Mouse (Mus musculus) hindbrain, embryonic 13.5 days (tissue): ENCODE data around the gene Trim25. TPM values are rescaled to one million over a fixed set of nuclear protein-coding genes. Genes with fewer than 3 reads are reported as not detected.
"Not testable (repeated sequence)": the region's sequence is repeated elsewhere in the genome, so short reads cannot be mapped to it uniquely, and the experiment has no call there.

Experiments
- ATAC-seq: fragments of 200-750 bp; cut with Nextera tagmentation; 2 replicates; pipeline ENCODE4 v1.8.0; 2017; ENCODE audit warnings: moderate TSS enrichment; ENCODE audit not compliant: low FRiP score
- H3K27ac ChIP-seq: fragments of 300-500 bp; sonication (generic); 2 replicates; pipeline ENCODE4 v1.5.1; 2015; ENCODE audit warnings: inconsistent platforms, mild to moderate bottlenecking, moderate library complexity
- H3K27me3 ChIP-seq: fragments of 300-500 bp; sonication (generic); 2 replicates; pipeline ENCODE4 v1.6.1; 2015; ENCODE audit warnings: mild to moderate bottlenecking, inconsistent platforms
- H3K36me3 ChIP-seq: fragments of 300-500 bp; sonication (generic); 2 replicates; pipeline ENCODE4 v1.6.1; 2015; ENCODE audit warnings: mild to moderate bottlenecking, inconsistent platforms
- H3K4me1 ChIP-seq: fragments of 300-500 bp; sonication (generic); replicated peaks from 2 replicates; pipeline ENCODE4 v1.6.1; 2015; ENCODE audit warnings: inconsistent platforms
- H3K4me2 ChIP-seq: fragments of 300-500 bp; sonication (generic); 2 replicates; pipeline ENCODE4 v1.6.1; 2015; ENCODE audit warnings: inconsistent platforms, mild to moderate bottlenecking, moderate library complexity
- H3K4me3 ChIP-seq: fragments of 300-500 bp; sonication (generic); 2 replicates; pipeline ENCODE4 v1.5.1; 2015; ENCODE audit warnings: mild to moderate bottlenecking, inconsistent platforms
- H3K9ac ChIP-seq: fragments of 300-500 bp; sonication (generic); 2 replicates; pipeline ENCODE4 v1.6.1; 2015; ENCODE audit warnings: mild to moderate bottlenecking, inconsistent platforms
- H3K9me3 ChIP-seq: fragments of 300-500 bp; sonication (generic); 2 replicates; pipeline ENCODE4 v1.6.1; 2016; ENCODE audit warnings: inconsistent platforms
- whole genome bisulfite sequencing: fragments of 180-500 bp; shearing (Covaris S2); methylation state at CpG from one replicate; pipeline ENCODE4 v1.1.7; 2015; 5-methylcytosine and 5-hydroxymethylcytosine counted together
- polyA plus RNA-seq: library from polyadenylated mRNA; unstranded; fragments of >200 nt; fragmentation: Nextera tagmentation; extraction: Ambion mirVana; gene quantifications from 2 replicates; pipeline ENCODE4 v1.2.1, GENCODE M21; 2015

Trim25 gene
- polyA plus RNA-seq, 1 experiment from 2014 or later, result 4.6 TPM

DNA sequence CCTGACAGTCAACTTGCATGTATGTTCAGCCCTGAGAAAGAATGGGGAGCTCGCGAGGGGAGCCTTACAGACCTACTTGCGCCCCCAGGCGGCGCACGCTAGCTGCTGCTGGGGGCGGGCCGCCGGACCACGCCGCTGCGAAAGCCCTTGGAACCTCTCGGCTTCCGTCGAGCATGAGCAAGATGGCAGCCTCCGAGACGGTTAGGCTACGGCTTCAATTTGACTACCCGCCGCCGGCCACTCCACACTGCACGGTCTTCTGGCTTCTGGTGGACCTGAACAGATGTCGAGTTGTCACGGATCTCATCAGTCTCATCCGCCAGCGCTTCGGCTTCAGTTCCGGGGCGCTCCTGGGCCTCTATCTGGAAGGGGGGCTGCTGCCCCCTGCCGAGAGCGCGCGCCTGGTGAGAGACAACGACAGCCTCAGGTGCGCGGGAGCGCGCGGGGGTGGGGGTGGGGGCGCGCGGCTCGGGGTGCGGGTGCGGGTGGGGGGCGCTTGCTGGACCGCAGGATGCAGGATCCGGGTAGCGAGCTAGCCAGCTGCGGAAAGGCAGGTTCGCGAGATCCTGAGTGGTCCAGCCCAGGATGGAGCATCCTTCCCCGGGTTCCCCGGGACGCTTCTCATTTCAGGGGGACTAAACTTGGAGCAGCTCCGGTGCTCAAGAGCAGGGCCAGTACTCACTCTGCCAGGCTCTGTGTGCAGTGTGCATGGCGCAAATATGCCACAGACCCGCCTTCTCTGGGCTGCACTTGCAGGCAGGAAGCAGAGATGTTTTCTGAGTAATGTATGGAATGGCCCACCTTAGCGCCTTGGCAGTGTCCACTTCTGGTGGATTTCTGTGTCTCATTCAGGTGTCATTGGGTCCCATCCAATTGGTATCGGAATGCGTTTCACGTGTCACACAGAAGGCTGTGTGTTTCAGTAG lies 25.1 kb upstream of the Trim25 start:
- Histone ChIP-seq H3K27me3 (peaks cover 3% of the 10 kb centered on the region; the same call in 1 of the 2 replicates), H3K27ac (peak overlapping the region; percentile 93), H3K4me2 (peak overlapping the region; percentile 67), H3K9ac (peak overlapping the region; percentile 80), H3K4me3 (peak overlapping the region; percentile 62), H3K36me3 (no peaks in the 10 kb centered on the region), H3K9me3 (no peaks in the 10 kb centered on the region), H3K4me1 (peaks cover 15% of the 10 kb centered on the region)
- 1% methylated on average over 58 of the region's 62 CpGs for WGBS
- ATAC-seq, result peak; percentile 90

DNA sequence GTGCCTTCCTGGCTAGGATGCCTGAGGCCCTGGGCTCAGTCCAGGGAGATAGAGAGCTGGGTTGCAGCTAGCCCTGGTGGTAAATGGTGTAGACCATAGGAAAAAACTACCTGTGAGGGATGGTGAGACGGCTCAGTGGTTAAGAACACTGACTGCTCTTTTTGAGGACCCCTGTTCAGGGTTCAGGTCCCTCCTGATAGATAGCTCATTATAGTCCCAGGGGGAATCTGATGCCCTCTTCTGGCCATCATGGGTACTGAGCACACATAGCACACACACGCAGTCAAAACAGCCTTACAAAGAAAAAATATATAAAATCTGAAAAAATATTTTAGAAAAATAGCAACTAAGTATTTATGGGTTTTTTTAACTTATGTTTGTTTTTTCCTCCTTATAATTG lies 22.9 kb upstream of the Trim25 start:
- no peaks in the 10 kb centered on the region for H3K9me3 ChIP-seq
- no peak overlapping the region for H3K4me3 ChIP-seq
- 92% methylated on average over 2 of the region's 2 CpGs for WGBS
- H3K27me3 ChIP-seq, result no peaks in the 10 kb centered on the region
- no peak for ATAC-seq
- peaks cover 3% of the 10 kb centered on the region; the same call in 1 of the 2 replicates for H3K36me3 ChIP-seq
- H3K4me1 ChIP-seq, result peaks cover 15% of the 10 kb centered on the region
- no peak overlapping the region for H3K4me2 ChIP-seq
- H3K9ac ChIP-seq, result no peak overlapping the region
- H3K27ac ChIP-seq, result no peak overlapping the region

DNA sequence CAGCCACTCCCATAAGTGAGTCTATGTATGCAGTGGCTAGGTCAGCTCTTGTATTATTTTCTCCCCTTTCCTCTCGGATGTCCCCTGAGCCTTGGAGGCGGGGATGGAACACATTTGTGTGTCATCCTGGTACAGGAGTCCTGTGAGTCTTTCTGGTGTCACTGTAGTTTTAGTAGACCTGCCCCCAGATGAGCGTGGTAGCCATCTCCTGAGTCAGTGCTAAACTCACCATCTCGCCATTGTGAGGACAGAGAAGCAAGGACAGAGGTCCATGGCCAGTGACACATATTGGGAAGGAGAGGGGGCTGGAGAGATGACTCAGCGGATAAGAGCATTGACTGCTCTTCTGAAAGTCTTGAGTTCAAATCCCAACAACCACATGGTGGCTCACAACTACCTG lies 22.0 kb upstream of the Trim25 start:
- no peak overlapping the region for H3K4me3 ChIP-seq
- H3K27me3 ChIP-seq, result no peaks in the 10 kb centered on the region
- no peaks in the 10 kb centered on the region for H3K9me3 ChIP-seq
- ATAC-seq, result no peak
- peaks cover 12% of the 10 kb centered on the region for H3K36me3 ChIP-seq
- no peak overlapping the region for H3K27ac ChIP-seq
- WGBS, result 93% methylated on average over 5 of the region's 5 CpGs
- H3K4me1 ChIP-seq, result peaks cover 15% of the 10 kb centered on the region
- no peak overlapping the region for H3K9ac ChIP-seq
- no peak overlapping the region for H3K4me2 ChIP-seq

DNA sequence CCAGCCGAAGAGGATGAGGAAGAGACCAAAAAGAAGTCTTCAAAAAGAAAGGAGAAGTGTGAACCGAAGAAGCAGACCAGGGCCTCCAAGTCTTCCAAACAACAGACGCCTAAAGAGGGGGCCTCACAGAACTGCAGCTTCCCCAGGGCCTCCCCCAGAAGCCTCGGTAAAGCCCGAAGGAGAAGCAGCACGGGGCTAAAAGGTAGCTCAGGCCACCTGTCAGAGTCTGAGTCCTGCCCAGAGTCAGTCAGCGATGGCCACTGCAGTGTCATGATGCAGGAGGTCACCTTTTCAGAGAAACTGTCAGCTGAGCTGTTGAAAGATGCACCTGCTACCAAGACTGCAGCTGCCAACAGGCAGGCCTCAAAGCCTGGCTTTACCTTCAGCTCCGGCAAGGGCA lies 17.8 kb upstream of the Trim25 start:
- Histone ChIP-seq H3K9me3 (no peaks in the 10 kb centered on the region), H3K36me3 (peaks cover 50% of the 10 kb centered on the region), H3K4me1 (peaks cover 5% of the 10 kb centered on the region; the same call in 1 of the 2 replicates), H3K27me3 (no peaks in the 10 kb centered on the region), H3K9ac (no peak overlapping the region), H3K4me2 (no peak overlapping the region), H3K4me3 (no peak overlapping the region), H3K27ac (no peak overlapping the region)
- ATAC-seq, result no peak
- WGBS, result 91% methylated on average over 8 of the region's 8 CpGs

DNA sequence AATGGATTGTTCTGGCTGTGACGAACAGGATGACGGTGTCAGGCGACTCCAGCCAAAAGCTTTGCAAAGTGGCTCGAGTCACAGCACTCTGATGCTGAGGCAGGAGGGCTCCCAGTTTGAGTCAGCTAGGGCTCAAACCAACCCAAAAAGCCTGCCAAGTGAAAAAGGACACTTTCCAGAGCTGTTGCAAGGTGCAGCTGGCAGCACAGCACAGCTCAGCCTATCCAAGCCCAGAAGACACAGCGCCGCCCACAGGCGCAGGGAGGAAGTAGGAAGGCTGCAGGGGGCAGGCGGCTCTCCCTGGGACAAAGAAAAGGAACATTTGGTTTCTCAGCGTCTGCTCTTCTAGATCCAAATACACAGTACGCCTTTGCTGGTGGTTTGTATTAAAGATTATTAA lies 12.6 kb upstream of the Trim25 start:
- Histone ChIP-seq H3K9ac (no peak overlapping the region), H3K9me3 (no peaks in the 10 kb centered on the region), H3K27me3 (no peaks in the 10 kb centered on the region), H3K36me3 (peaks cover 74% of the 10 kb centered on the region), H3K4me3 (no peak overlapping the region), H3K4me1 (no peaks in the 10 kb centered on the region), H3K27ac (no peak overlapping the region), H3K4me2 (no peak overlapping the region)
- no peak for ATAC-seq
- WGBS, result 84% methylated on average over 10 of the region's 10 CpGs

DNA sequence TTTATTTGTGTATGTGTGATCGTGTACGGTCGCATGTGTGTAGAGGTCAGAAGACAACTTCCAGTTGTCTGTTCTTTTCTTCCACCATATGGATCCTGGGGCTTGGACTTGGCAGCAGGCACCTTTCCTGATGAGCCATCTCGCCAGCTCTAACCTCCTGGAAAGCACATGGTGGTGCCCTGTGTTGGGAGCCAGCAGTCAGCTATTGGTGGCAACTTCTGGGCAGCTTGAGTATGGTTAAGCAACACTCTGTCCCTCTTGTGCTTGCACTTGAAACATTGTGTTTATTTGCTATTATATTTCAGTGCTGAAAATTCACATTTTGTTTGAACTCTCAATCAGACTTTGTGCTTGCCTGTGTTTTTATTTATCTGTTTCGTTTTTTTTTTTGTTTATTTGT lies 10.2 kb upstream of the Trim25 start:
- WGBS, result 80% methylated on average over 5 of the region's 5 CpGs
- Histone ChIP-seq H3K4me1 (no peaks in the 10 kb centered on the region), H3K27me3 (no peaks in the 10 kb centered on the region), H3K9ac (no peak overlapping the region), H3K4me3 (no peak overlapping the region), H3K4me2 (no peak overlapping the region), H3K36me3 (peaks cover 51% of the 10 kb centered on the region), H3K9me3 (no peaks in the 10 kb centered on the region), H3K27ac (no peak overlapping the region)
- no peak for ATAC-seq

DNA sequence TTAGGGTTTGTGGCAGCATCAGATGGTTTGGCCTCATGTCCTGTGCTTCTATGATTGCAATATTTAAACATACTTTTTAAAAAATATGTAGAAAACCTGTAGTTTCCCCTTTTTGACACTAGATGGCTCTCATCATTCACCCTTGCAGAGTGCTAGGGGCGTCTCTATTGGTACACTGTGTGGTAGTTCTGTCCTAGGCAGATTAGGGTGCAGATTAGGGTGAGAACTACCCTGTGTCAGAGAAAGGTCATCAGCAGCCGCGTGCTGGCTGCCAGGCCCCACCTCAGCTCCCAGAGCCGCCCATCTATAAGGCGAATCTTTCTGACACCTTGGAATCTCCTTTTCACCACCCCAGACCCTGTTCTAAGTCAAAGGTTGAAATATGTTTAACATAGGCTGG lies 9.6 kb upstream of the Trim25 start:
- ATAC-seq, result no peak
- no peak overlapping the region for H3K4me2 ChIP-seq
- H3K9me3 ChIP-seq, result no peaks in the 10 kb centered on the region
- H3K27me3 ChIP-seq, result no peaks in the 10 kb centered on the region
- peaks cover 46% of the 10 kb centered on the region for H3K36me3 ChIP-seq
- H3K9ac ChIP-seq, result no peak overlapping the region
- 78% methylated on average over 5 of the region's 5 CpGs for WGBS
- H3K4me1 ChIP-seq, result no peaks in the 10 kb centered on the region
- H3K27ac ChIP-seq, result no peak overlapping the region
- no peak overlapping the region for H3K4me3 ChIP-seq

DNA sequence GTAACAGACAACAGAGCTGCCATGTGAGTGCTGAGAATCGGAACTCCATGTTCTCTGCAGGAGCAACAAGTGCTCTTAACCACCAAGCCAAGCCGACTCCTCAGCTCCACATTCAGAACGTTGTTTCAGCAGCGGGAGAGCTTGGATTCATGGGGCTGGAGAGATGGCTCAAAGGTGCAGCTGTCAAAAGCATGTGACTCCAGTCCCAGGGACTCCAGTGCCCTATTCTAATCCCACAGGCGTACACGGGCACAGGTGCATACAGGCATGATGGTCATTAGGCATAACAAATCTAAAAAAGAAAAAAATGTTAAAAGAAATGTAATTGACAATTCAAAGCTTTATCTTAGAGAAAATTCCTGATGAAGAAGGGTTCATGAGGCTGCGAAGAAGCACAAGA lies 6.0 kb upstream of the Trim25 start:
- Histone ChIP-seq H3K27me3 (no peaks in the 10 kb centered on the region), H3K9ac (no peak overlapping the region), H3K4me3 (no peak overlapping the region), H3K27ac (no peak overlapping the region), H3K36me3 (peaks cover 16% of the 10 kb centered on the region), H3K4me2 (no peak overlapping the region), H3K9me3 (no peaks in the 10 kb centered on the region), H3K4me1 (no peaks in the 10 kb centered on the region)
- WGBS, result 56% methylated on average over 7 of the region's 7 CpGs
- ATAC-seq, result no peak

DNA sequence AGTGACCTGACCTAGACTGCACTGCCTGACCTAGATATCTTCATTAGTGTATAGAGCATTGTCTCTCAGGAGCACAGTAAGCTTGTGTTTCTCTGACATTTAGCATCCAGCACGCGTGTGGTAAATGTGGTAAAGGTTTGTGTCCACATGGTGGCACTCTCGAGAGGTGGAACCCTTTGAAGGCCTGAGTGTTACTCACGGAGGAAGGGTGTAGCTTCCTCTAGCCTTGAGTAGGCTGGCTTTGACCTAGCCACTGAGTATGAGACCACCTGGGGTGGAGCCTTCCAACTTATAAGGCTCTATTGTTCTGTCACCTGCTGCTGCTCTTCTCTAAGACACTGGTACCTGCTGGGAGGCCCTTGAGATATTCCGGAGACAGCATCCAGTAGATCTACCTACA lies 5.6 kb upstream of the Trim25 start:
- H3K4me1 ChIP-seq, result no peaks in the 10 kb centered on the region
- H3K9me3 ChIP-seq, result no peaks in the 10 kb centered on the region
- no peak overlapping the region for H3K9ac ChIP-seq
- H3K27ac ChIP-seq, result no peak overlapping the region
- peaks cover 3% of the 10 kb centered on the region for H3K27me3 ChIP-seq
- no peak overlapping the region for H3K4me2 ChIP-seq
- no peak for ATAC-seq
- 17% methylated on average over 5 of the region's 5 CpGs for WGBS
- no peak overlapping the region for H3K4me3 ChIP-seq
- peaks cover 12% of the 10 kb centered on the region for H3K36me3 ChIP-seq

DNA sequence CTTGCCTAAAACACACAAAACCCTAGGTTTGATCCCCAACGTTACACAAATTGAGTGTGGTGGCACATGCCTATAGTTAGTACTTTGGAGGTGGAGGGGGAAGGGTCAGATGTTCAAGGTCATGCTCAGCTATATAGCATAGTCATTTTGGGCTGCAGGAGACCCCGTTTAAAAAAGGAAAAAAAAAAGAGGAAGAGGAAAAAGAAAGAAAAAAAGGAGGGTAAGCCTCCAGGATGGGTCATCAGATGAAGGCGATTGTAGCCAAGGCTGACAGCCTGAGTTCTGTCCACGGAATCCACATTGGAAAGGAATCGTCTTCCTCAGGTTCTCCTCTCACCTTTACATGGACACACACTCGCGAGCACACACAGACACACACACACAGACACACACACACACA lies 4.7 kb upstream of the Trim25 start:
- H3K27ac ChIP-seq, result no peak overlapping the region
- H3K9me3 ChIP-seq, result no peaks in the 10 kb centered on the region
- no peak for ATAC-seq
- peaks cover 4% of the 10 kb centered on the region; the same call in 1 of the 2 replicates for H3K4me1 ChIP-seq
- 89% methylated on average over 7 of the region's 7 CpGs for WGBS
- H3K27me3 ChIP-seq, result peaks cover 12% of the 10 kb centered on the region
- no peak overlapping the region for H3K4me2 ChIP-seq
- H3K36me3 ChIP-seq, result peaks cover 10% of the 10 kb centered on the region
- H3K4me3 ChIP-seq, result no peak overlapping the region
- H3K9ac ChIP-seq, result no peak overlapping the region

DNA sequence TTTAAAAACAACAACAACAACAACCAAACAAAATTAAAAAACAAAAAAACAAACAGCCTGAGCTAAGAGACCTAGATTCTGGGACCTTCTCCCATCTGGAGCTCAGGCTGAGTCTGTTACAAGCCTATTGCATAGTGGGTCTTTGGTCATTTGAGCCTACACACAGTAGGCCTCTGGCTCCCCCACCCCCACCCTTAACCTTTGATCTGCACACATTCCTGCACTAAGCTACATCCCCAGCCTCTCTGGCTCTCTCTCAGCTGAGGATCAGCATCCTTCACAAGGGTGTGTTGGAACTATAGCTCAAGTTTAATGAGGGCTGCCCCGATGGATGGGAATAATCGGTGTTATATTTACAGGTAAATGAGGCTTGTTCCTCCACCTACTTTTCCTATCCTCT lies 3.6 kb upstream of the Trim25 start:
- Histone ChIP-seq H3K27me3 (peaks cover 23% of the 10 kb centered on the region), H3K27ac (no peak overlapping the region), H3K36me3 (peaks cover 7% of the 10 kb centered on the region), H3K4me3 (no peak overlapping the region), H3K9me3 (no peaks in the 10 kb centered on the region), H3K4me2 (no peak overlapping the region), H3K9ac (no peak overlapping the region), H3K4me1 (peaks cover 7% of the 10 kb centered on the region; the same call in 1 of the 2 replicates)
- 94% methylated on average over 2 of the region's 2 CpGs for WGBS
- no peak for ATAC-seq

DNA sequence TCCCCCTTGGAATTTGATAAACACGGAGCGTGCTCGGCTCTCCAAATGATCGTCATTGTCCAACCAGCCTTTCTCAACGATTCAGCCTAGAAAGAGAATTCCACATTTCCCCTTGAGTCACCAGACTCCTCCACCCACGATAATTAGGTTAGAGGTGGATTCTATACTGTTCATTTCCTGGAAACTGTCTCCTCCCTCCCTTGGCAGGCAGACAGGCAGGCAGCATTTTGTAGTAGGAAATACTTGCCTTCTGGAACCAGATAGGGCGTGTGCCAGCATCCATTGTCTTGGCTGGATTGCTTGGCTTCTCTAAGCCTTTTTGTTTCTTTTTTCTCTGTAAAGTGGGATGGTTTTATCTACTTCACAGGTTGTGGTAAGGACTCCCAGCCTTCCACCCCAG lies 2.7 kb upstream of the Trim25 start:
- Histone ChIP-seq H3K4me3 (no peak overlapping the region), H3K4me1 (peaks cover 7% of the 10 kb centered on the region; the same call in 1 of the 2 replicates), H3K9ac (no peak overlapping the region), H3K4me2 (no peak overlapping the region), H3K9me3 (no peaks in the 10 kb centered on the region), H3K27ac (no peak overlapping the region), H3K27me3 (peaks cover 24% of the 10 kb centered on the region), H3K36me3 (peaks cover under 1% of the 10 kb centered on the region; the same call in 1 of the 2 replicates)
- no peak for ATAC-seq
- WGBS, result 80% methylated on average over 7 of the region's 7 CpGs

DNA sequence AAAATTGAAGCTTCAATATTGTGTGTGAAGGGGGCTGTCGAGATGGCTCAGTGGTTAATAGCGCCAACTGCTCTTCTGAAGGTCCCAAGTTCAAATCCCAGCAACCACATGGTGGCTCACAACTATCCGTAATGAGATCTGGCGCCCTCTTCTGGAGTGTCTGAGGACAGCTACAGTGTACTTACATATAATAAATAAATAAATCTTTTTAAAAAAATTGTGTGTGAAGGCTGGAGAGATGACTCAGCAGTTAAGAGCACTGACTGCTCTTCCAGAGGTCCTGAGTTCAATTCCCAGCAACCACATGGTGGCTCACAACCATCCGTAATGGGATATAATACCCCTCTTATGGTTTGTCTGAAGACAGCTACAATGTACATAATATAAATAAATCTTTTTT lies 1.8 kb upstream of the Trim25 start:
- H3K36me3 ChIP-seq, H3K4me3 ChIP-seq, H3K27ac ChIP-seq, H3K9me3 ChIP-seq, H3K9ac ChIP-seq, H3K4me1 ChIP-seq, H3K4me2 ChIP-seq, ATAC-seq: not testable (repeated sequence)
- WGBS, result 89% methylated on average over 5 of the region's 5 CpGs
- peaks cover 24% of the 10 kb centered on the region for H3K27me3 ChIP-seq
